Mouse (Mus musculus): ENCODE measurements at regions not wholly inside any gene's neighbourhood (a gene's known extent, or its start where the extent isn't known, plus 50 kb on each side); places are given as distances from the start of the nearest gene placed in this dataset.

DNA sequence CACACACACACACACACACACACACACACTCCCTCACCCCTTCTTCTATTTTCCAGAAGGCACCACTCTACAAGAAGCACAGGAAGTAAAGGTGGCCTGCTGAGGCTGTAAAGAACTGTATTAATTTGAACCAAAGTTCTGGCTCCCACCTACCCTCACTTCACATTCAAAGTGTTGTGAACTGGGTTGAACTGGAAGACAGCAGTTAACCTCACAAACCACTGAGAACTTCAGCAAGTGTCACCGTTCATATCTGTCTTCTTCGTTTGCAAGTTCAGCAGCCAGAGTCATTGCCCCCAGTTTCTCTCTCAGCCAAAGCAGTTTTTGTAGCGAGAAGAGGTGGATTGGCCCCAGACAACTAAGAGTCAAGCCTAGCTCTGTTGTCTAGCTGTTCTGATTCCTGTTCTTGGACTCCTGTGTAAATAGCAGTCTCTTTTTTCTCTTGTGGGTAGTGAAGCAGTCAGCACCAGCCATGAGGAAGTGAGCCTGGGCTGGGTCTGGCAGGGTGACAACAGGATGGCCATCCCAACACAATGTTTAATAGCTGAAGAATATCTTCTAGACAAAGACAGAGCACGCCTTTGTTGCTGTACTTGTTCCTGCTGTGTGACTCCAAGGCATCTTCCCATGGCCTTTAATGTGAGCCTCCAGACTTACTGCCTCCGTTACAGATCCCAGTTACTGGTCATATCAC is 452.0 kb upstream of the Meis1 start:
- DNase-seq: no peak

- no peak for DNase-seq
Observed at GRCm38 (mm10) chr11:19475068-19475786, 448.9 kb upstream of the Spred2 start.

DNA sequence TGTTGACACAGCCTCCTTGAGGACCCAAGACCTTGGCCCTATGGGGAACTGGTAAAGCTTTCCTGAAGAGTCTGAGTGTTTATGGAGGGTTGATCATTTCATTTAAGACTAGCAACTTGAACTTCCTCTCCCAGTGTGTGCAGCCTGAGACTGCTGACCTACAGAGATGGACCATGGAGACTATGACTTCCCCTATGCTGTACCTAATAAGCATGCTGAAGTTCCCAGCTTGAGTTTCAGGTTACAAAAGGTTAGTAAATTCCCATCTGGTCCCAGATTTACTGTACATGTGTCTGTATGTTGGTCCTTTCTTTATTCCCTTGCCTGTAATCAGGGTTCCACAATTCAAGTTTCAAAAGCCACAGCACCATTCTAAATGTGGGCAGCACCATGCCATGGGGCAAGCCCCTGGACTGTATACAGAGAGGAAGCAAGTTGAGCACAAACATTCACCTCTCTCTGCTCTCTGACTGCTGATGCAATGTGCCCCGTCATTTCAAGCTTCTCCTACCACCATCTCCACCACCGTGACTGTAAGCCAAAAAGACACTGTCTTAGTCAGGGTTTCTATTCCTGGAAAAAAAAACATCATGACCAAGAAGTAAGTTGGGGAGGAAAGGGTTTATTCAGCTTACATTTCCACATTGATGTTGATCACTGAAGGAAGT is 431.0 kb upstream of the Spred2 start:
- DNase-seq: no peak

GRCm38 (mm10) chr11:19521721-19522120 is 402.5 kb upstream of the Spred2 start:
- DNase-seq: no peak

GRCm38 (mm10) chr11:19523853-19524487 is 400.2 kb upstream of the Spred2 start:
- DNase-seq: no peak

DNA sequence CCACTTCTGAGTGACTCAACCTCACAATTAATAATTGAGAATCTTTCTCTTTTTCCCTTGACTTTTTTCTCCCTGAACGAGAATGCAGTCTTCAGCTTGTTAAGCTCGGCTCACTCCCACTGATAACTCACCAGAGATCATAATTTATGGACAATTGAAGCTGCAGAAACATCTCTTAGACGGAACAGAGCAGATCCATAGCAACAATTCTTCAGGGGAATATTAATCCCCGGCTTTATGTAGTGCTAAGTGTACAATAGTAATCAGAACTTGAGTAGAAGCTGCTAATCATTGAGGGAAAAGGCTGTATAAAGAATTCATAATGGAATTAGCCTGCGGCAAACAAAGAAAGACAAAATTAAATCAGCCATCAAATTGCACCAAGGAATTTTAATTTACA is 395.0 kb upstream of the Spred2 start:
- DNase-seq: no peak

- no peak for DNase-seq
Observed at GRCm38 (mm10) chr11:19530652-19531051, 393.5 kb upstream of the Spred2 start.

DNA sequence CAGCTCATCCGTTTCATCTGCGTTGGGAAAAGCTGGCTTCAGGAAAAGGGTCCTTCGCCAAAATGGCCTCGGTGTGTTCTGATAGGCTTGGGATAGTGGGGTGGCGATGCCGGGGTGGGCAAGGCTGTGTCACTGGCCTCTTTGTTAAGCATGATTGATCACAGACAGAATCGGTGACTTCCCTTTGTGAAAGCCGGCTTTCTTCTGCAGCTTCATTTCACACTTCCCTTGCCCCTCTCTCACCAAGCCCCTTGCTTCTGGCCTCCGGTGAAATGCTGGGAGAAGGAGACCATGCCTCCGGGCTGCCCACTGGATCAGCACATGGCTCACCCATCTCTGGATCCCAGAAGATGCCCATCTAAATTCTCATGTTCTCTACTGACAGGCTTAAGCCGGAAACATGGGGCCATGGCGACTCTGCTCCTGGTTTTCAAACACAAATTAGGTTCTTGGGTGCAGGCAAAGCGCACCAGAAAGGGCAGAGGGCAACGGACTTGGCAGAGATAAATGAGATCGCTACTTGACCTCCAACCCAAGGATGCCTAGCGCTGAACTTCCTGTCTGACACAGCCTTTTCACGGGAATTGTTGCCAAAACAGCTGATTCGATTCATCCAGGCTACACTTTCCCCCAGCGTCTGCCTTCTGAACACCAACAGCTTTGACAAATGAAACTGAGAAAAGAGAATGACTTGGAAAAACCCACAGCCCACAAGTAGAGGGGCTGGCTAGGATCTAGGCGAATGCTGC is 392.7 kb upstream of the Spred2 start:
- DNase-seq: no peak

DNA sequence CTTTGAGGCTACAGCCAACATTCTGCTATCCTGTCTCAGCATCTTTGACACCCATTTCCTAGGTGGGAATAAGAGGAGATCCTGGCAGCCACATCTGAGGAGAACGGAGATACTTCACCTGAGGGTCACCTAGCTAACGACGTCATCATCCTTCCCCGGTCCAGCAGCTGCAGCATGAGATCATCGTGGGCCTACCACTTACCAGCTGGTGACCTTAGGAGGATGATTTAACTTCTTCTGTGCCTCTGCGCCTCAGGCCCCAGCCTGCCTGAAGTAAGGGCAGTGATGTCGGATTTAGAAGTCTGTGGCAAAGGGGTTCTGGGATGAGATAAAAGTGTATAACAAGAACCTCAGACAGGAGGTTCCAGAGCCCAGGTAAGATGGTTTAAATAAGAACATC is 391.3 kb upstream of the Spred2 start:
- DNase-seq: no peak

DNA sequence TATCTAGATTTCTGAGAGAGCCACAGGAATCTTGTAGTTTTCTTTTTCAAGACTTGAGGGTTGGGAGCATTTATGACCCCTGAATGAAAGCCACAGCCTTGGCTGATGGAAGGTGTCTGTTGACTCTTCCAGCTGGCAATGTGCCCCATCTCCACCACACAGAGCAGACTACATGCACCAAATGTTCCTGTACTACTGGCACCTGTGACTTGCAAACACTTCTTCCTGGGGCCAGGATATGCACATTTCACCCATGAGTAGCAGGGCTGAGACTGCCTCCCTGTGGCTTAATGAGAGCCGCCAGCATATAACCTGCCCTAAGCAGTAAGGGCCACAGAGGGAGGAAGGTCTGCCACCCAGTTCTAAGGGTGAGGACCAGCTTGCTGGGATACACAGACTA is 390.5 kb upstream of the Spred2 start:
- no peak for DNase-seq

DNA sequence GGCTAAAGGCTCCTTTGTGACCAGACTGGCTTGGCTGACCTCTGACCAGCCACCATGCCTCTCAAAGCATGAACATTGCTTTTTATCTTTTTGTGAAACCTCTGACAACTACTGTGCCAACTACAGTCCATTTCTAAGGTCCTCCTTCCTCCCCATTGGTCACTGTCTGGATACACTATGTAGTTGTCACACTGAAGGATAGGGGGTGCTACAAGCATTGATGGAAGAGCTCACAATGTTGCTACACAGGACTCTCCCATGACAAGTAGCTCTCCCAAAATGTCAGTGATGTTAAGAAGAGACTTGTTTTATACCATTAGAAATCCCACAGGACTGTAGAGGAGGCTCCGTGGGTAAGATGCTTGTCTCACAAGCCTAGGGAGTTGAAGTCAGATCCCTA is 389.0 kb upstream of the Spred2 start:
- DNase-seq: no peak

GRCm38 (mm10) chr11:19546226-19546625 is 377.9 kb upstream of the Spred2 start:
- DNase-seq: no peak

- no peak for DNase-seq
Observed at GRCm38 (mm10) chr11:19554316-19554946, 369.7 kb upstream of the Spred2 start.

DNA sequence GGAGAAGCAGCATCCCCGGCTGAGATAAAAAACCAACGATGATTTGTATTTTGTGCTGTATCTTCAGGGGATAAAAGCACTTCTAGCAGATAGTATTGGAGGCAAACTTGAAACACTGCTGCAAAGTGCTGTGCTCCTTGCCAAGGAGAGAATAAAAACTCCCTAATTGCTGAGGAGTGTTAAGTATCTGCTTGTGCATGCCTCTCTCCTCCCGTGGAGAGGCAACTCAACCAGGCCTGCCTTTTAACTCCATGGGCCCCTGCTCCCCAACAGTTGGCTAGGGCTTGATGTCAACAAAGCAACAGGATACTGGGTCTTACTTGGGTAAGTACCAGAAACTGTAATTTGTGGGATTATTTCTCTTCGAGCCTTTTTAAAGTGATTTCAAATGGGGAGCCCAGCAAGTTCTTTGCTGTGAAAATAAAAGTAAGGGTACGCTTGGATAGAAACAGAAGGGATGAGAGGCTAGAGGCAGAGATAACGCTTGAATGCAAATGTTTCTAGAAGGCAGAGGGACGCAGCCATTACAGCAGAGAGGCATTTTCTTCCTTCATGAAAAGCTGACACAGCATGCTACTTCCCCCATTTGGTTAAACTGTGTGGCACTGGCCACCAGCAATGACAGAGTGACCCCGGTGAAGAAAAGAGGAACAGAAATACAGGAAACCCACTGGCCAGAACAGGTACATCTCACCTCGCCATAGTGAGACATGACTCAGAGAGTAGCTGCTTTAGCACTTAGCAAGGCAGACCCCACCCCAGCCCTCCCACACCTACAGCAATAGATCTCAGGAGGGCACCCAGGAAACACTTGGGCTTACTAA is 369.0 kb upstream of the Spred2 start:
- no peak for DNase-seq

GRCm38 (mm10) chr11:19560452-19560851 is 363.7 kb upstream of the Spred2 start:
- DNase-seq: no peak

DNA sequence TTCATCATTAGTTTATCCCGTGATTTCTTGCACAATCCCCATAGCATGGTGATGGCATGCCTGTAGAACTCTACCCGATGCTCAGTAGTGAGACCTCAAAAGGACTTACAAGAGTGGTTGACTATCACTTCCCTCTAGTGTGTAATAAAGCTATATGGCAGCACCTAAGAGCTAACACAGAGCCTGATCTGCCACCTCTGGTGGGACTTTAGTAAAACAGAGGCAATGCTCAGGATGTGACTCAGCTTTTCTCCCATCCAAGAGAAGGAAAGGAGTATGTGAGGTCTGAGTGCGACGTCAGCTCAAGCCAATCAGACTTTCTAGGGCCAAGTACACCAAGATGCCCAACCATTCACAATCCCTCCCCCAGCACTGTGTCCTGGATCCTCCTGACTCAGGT is 361.5 kb upstream of the Spred2 start:
- no peak for DNase-seq

- DNase-seq: no peak
Observed at GRCm38 (mm10) chr11:19585228-19585627, 338.9 kb upstream of the Spred2 start.

- DNase-seq: no peak
Observed at GRCm38 (mm10) chr11:19592506-19593355, 331.4 kb upstream of the Spred2 start.

GRCm38 (mm10) chr11:19595107-19595506 is 329.1 kb upstream of the Spred2 start:
- no peak for DNase-seq

- DNase-seq: no peak
Observed at GRCm38 (mm10) chr11:19596336-19596735, 327.8 kb upstream of the Spred2 start.

All from thymus, adult 18-20 months (tissue).